ENCODE assay signal across 8 mouse cellular contexts in genomic region chr8:87938351-87939232, GRCm38 (mm10). TPM values are rescaled to one million over a fixed set of nuclear protein-coding genes. Genes with fewer than 3 reads are reported as not detected.
DNase-seq lines count a peak whose midpoint lies in the region; ATAC-seq lines count a peak whose summit lies in the region.

No protein-coding gene starts in this region.

- WGBS in forebrain, embryonic 16.5 days = 3% methylated on average over 20 of the region's 20 CpGs
- WGBS in midbrain, embryonic 13.5 days = 2% methylated on average over 20 of the region's 20 CpGs

- peak; percentile 93 for DNase-seq in MN1 (ENCODE audit: low spot score)
- DNase-seq in cerebellum, adult 11 months = peak; percentile 47
- DNase-seq in heart, postnatal 36 days = peak; percentile 46 to 52
- DNase-seq in left cerebral cortex, postnatal 36 days (ENCODE audit: low spot score in 2 of 2) = peak; percentile 38 to 52
- peak; percentile 79 for DNase-seq in testis, postnatal 10 days (ENCODE audit: low spot score)

- peaks cover 30% of the 10 kb centered on the region for H3K4me1 ChIP-seq in forebrain, embryonic 16.5 days (replicated peaks; ENCODE audit: control insufficient read depth, insufficient read depth, low read length)
- peaks cover 70% of the 10 kb centered on the region for H3K4me1 ChIP-seq in midbrain, embryonic 13.5 days (replicated peaks)

- no peak overlapping the region for H3K4me3 ChIP-seq in forebrain, embryonic 16.5 days (replicated peaks; ENCODE audit: low read length)
- peak overlapping the region; percentile 20 for H3K4me3 ChIP-seq in midbrain, embryonic 13.5 days (replicated peaks)

- peak overlapping the region; percentile 46 for H3K4me2 ChIP-seq in forebrain, embryonic 16.5 days (ENCODE audit: low read length)
- peak overlapping the region; percentile 47 for H3K4me2 ChIP-seq in midbrain, embryonic 13.5 days (replicated peaks)

- H3K9ac ChIP-seq in forebrain, embryonic 16.5 days (replicated peaks; ENCODE audit: low read depth, low read length) = peak overlapping the region; percentile 48
- peak overlapping the region; percentile 57 for H3K9ac ChIP-seq in midbrain, embryonic 13.5 days (replicated peaks)

- H3K27ac ChIP-seq in forebrain, embryonic 16.5 days (ENCODE audit: low read length) = peak overlapping the region; percentile 51
- H3K27ac ChIP-seq in midbrain, embryonic 13.5 days = peak overlapping the region; percentile 80

- peak; percentile 81 for ATAC-seq in forebrain, embryonic 16.5 days
- peak; percentile 82 for ATAC-seq in midbrain, embryonic 13.5 days
- no peak for ATAC-seq in activated CD4-positive, CD25-positive, alpha-beta regulatory T cell, adult 4 months

- no peaks in the 10 kb centered on the region for H3K27me3 ChIP-seq in forebrain, embryonic 16.5 days (replicated peaks; ENCODE audit: control insufficient read depth, insufficient read depth, low read length)
- H3K27me3 ChIP-seq in midbrain, embryonic 13.5 days = no peaks in the 10 kb centered on the region

- no peaks in the 10 kb centered on the region for H3K9me3 ChIP-seq in forebrain, embryonic 16.5 days (ENCODE audit: control insufficient read depth, low read length)
- H3K9me3 ChIP-seq in midbrain, embryonic 13.5 days = no peaks in the 10 kb centered on the region

- H3K36me3 ChIP-seq in forebrain, embryonic 16.5 days (ENCODE audit: control insufficient read depth, insufficient read depth) = no peaks in the 10 kb centered on the region
- no peaks in the 10 kb centered on the region for H3K36me3 ChIP-seq in midbrain, embryonic 13.5 days

- intact Hi-C loops in heart, postnatal 36 days (cut with DNase I) = no loop called here
- intact Hi-C loops in left cerebral cortex, postnatal 36 days (cut with DNase I) = no loop called here

RNA-seq across cellular contexts. Expression of gene Zfp423, which starts 20.8 kb away (rescaled TPM):
- 13.3 and 20.6 TPM in 2 replicates for polyA plus RNA-seq in forebrain, embryonic 16.5 days (2015; fragmentation: Nextera tagmentation; extraction: Ambion mirVana)
- 1 to 10 TPM; 3.8 to 5.1 TPM for total RNA-seq in heart, postnatal 36 days (2021)
- 10 to 100 TPM; 27.1 to 29.8 TPM for total RNA-seq in left cerebral cortex, postnatal 36 days (2021)
- polyA plus RNA-seq in midbrain, embryonic 13.5 days (2015; fragmentation: Nextera tagmentation; extraction: Ambion mirVana) = 36.6 and 41.7 TPM in 2 replicates
- not detected for polyA plus RNA-seq in activated CD4-positive, CD25-positive, alpha-beta regulatory T cell, adult 4 months (2017; shearing (Covaris generic))

Comparison
In these comparisons a context has a peak if more than half of its experiments do, and no peak if none do; other contexts are left out.
1. RNA of gene Zfp423, which starts 20.8 kb away (polyA plus RNA-seq): 36.6 to 41.7 TPM in midbrain, embryonic 13.5 days and 13.3 to 20.6 TPM in forebrain, embryonic 16.5 days; not detected in activated CD4-positive, CD25-positive, alpha-beta regulatory T cell, adult 4 months; every median in the first group is over 10 times any median in the second.
2. Peak in every context shown above with its lines, with median percentiles within 50 percentile points of each other: DNase-seq.